Mouse (Mus musculus): Measurements from ENCODE around the gene Rita1.

DNA sequence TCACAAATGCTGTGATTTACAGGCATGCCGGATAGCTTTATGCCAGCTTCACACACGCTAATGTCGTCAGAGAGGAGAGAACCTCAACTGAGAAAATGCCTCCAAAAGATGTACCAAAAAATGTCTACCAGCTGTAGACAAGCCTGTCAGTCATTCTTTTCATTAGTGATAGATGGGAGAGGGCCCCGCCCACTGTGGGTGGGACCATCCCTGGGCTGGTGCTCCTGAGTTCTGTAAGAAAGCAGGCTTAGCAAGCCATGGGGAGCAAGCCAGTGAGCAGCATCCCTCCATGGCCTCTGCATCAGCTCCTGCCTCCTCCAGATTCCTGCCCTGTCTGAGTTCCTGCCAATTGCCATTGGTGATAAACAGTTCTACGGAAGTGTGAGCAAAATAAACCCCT lies 23.2 kb upstream of the Rita1 start:
- TF ChIP-seq CTCF (IDR thresholded peaks at IDR 0.05; ENCODE audit: extremely low read depth, insufficient read depth, insufficient read length, insufficient replicate concordance) (no peak), POLR2A (IDR thresholded peaks at IDR 0.05; ENCODE audit: low read depth, low read length) (no peak)
